Mouse (Mus musculus) ovary, postnatal 10 days (tissue): ENCODE results near the gene Mgll.

Experiments
- DNase-seq: peaks from one replicate; pipeline ENCODE4 v3.0.0; 2022; ENCODE audit warnings: low spot score

Mgll gene

DNA sequence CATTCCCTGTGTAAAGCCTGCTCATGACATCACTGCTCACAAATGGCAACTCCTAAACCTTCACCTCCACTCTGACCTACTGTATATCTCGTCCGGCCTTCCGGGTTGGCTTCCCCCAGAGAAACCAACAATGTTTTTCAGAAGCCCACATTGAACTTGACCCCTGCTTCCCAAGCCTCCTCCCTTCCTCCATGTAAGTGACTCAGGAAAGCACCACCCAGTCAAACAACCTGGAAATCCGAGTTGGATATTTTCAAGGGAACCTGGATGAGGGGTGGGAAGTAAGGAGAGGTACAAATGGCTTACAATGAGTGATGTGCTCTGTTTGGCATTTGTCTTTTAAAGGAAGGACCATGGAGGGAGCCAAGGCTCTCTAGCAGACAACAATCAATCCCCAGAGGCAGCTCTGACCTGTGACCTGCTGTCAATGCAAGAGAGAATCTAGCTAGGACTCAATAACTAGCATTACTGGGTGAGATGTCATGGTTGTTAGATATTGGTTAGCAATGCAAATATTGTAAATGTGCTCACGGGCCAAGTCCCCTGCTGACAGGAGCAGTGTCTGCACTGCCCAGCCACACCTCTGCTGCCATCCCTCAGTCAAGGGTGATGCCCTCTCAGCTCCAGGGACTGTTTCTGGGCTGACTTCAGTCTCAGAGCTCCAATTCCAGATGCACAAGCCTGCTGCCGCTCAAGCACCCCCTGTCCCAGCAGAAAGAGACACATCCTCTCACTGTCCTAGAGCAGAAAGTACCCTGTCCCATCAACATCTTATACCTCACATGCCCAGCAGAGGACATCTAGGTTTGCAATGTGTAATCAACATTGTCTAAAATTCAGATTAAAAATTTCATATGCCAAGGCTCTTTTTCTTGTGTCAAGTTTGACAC, 6.8 kb upstream of the Mgll start:
- DNase-seq = no peak

DNA sequence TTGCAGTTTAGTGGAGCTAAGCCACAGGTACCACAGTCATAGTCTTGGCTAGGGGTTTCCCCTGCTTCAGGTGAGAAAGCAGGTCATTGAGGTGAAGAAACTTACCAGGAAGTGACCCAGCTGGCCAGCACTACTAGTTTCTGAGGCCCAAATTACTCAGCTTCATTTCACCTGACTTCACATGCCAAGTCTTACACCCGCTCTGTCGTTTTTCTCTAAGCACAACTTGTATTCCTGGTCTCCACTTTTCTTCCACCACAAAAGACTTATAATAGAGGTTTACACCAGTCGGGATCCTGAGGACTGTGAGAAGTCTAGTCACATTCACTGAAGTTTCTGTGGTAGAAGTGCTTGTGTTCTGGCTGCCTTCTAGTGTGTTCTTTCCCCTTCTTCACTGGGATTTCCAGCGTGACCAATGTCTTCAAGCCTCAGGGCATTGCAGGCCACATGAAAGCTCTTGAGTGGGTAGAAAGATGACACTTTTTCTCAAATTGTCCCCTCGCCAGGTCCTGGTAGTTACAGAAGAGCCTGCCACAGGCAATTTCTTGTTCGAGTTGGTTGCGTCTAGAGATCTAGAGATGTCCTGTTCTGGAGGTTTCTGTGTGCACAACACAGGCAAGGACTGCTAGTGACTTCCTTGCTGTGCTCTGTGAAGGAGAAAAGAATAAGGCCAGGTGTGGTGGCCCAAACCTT, 6.0 kb upstream of the Mgll start:
- no peak for DNase-seq

DNA sequence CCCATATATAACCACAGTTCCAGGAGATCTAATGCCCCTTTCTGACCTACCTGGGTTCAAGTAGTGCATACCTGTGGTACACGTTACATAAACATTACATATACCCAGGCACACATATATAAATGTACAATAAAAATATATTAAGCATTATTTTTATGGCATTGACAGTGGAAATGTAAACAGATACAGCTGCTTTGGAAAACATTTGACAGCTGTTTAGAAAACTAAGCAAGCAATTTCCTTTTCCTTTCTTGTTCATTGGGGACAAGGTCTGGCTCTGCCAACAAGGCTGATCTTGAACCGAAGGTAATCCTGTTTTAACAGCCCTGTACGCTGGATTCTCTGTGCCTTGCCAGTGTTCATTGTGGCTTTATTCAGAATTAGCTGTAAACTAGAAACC, 3.2 kb upstream of the Mgll start:
- DNase-seq = no peak

GRCm38 (mm10) chr6:88722906-88723305, 1.3 kb upstream of the Mgll start:
- DNase-seq = no peak

DNA sequence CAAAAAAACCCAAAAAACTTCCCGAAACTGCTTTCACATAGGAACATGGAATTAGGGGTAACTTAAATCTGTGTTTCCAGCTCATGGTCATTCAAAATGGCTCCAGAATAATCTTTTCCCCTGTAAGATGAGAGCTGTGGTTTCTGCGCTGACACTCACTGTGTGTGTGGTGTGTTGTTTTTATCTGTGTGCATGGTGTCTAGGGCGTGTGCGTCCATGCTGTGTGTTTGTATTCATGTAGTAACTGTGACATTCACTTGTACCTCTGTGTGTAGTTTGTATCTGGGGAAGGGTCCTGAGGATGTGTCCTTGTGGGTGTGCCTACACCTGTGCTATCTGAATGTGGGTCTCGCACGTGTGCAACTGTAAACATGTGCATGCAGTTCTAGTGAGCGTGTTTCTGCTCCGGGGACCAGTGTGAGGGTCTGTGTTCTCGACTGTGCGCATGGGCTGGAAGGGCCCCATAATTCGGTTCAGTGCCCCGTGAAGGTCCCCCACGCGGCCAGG, 353 bp upstream of the Mgll start:
- DNase-seq = no peak

DNA sequence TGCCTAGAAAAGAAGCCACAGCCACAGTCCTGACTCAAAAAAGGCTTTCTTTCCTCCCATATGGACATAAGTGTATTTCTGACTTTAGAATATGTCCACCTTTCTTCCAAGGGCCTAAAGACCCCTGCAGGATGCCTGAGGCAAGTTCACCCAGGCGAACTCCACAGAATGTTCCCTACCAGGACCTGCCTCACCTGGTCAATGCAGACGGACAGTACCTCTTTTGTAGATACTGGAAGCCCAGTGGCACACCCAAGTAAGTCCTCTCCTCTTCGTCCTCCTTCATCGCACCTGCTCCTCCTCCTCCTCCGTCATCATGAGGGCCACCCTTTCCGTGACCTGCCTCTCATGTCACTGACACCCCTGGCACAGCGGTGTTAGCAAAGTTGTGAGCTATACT, 1.4 kb downstream of the Mgll start:
- DNase-seq = no peak

DNA sequence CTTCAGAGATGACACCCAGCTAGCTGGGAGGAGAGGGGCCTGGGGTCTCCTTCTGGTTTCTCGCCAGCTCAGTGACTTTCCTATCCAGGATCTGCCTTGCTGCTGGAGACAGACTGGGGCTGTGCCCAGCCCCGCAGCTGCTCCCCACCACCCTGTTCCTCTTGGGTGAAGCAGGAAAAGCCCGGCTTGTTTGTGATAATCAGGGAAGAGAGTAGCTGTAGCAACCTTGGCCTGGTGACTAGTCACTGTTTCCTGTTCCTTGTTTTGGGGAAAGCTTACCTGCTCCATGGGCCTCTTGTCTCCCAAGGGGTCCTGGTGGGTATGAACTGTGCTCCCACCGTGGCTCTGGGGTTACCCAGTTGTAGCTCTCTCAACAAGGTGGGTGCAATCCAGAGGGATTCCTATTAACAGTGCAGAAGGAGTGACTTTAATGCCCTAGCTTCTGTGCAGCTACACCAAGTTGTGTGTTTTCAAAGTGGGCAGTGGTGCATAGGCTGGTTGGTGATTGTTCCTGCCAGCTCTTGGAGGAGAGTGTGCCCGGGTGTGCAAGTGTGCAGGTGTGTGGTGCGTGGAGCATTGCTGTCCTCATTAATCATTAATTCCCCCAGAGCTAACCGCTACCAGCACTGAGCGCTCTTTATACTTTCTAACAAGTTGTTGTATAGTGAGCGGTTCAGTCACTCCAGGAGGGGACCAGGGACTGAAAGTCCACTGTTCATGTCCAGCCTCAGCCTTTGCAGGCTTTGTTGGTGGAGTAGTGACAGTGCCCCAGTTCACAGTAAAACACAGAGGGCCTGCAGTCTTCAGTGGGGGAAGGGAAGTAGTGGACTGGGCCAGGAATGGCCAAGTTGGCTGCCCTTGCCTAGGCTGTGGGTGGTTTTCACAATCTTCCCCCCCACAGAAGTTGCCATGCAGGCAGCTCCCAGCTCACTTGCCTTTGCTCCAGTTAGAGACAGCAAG, 2.3 kb downstream of the Mgll start:
- no peak for DNase-seq

- DNase-seq = no peak
Measured at GRCm38 (mm10) chr6:88727490-88727889, 3.3 kb downstream of the Mgll start.

DNA sequence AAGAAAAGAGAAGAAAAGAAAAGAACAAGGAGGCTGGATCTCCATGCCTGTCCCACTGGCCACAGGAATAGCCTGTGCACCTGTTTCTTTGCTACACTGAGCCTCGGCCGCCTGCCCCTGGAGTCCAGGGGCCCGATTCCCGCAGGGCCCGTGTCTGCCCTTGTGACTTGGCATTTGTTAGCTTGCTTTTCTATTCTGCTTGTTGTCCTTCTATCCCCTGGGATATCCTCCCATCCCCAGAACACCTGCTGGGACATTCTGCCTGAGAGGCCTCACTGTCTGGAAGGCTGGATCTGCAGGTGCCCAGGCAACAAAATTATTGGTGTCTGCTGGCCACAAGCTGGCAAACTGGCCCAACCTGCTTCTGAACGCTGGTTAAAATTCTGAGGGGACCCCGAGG, 3.8 kb downstream of the Mgll start:
- no peak for DNase-seq

DNA sequence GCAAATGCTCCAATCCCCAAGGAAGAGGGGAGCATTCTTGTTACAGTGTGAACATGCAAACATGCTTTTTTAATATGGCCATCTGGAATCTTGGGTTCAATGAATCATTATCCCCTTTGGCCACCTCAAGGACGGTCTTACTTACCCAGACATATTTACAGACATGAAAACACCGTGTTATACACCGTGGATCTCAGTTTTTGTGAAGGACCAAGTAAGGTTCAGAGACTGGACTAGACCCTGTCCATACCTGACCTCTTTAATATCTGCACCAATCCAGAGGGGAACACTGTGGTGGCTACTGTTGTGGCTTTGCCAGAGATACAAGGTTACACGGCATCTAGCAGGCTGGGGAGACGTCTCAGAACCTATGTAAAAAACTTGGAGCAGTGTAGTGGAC, 4.3 kb downstream of the Mgll start:
- no peak for DNase-seq

GRCm38 (mm10) chr6:88731211-88731751, 7.1 kb downstream of the Mgll start:
- no peak for DNase-seq

GRCm38 (mm10) chr6:88731991-88732390, 7.8 kb downstream of the Mgll start:
- no peak for DNase-seq

- no peak for DNase-seq
Measured at GRCm38 (mm10) chr6:88732643-88733613, 8.7 kb downstream of the Mgll start.

DNA sequence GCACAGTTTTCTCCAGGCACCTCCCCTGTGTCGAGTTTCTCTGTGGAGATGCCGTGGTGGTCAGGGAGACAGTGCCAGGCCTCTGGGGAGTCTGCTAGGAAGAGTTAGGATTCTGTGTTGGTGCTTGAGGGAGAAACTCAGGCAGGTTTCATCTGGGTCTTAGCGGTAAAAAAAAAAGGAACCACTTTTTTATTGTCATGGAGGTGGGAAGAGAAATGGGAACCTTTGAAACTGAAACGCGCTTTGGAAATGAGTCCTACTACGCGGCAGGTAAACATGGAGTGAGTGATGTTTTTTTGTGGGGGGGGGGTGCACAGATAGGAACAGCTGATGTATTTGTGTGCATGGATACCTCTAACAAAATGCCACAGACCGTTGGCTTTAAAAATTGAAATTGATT, 12.1 kb downstream of the Mgll start:
- no peak for DNase-seq

- DNase-seq = no peak
Measured at GRCm38 (mm10) chr6:88736741-88737508, 12.7 kb downstream of the Mgll start.

DNA sequence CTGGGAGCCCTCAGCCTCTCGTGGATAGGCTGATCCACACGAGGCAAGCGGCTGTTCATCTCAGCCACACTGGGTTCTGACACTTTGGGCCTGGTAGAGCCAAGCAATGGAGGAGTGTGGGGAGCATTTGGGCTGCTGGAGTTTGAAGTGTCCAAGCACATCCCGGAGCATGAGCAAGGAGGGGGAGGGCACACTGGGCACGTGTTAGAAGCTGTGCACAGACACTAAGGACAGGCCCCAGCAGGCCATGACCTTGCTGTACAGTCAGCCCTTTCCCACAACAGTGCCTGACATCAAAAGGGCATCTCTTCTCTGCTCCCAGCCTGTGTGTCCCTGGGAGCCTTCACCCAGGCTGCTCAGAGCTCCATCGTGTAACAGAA, 13.3 kb downstream of the Mgll start:
- no peak for DNase-seq

GRCm38 (mm10) chr6:88741041-88741440, 16.8 kb downstream of the Mgll start:
- DNase-seq = no peak

- DNase-seq = no peak
Measured at GRCm38 (mm10) chr6:88741791-88742190, 17.6 kb downstream of the Mgll start.

GRCm38 (mm10) chr6:88742286-88743011, 18.2 kb downstream of the Mgll start:
- no peak for DNase-seq
